Mouse (Mus musculus) heart, postnatal 14 days (tissue): ENCODE measurements around the gene Ring1. TPM values are rescaled to one million over a fixed set of nuclear protein-coding genes. Genes with fewer than 3 reads are reported as not detected.
"Not testable (repeated sequence)": the region's sequence is repeated elsewhere in the genome, so short reads cannot be mapped to it uniquely, and the experiment has no call there.

Experiments used
- DNase-seq, 2 experiments: peaks; one replicate each; pipeline ENCODE4 v3.0.0; 2021 to 2022
- intact Hi-C: fragments of 180-260 bp; cut with DNase I; formaldehyde crosslinking; loops from one replicate; pipeline ENCODE4 v1.15.1; 2025
- total RNA-seq, 2 experiments: library from RNA; stranded (reverse); gene quantifications; 2 replicates each; pipeline ENCODE4 v1.2.3; 2021

The Ring1 gene
- total RNA-seq, 2 experiments from 2014 or later: 12.2 to 14.6 TPM

DNA sequence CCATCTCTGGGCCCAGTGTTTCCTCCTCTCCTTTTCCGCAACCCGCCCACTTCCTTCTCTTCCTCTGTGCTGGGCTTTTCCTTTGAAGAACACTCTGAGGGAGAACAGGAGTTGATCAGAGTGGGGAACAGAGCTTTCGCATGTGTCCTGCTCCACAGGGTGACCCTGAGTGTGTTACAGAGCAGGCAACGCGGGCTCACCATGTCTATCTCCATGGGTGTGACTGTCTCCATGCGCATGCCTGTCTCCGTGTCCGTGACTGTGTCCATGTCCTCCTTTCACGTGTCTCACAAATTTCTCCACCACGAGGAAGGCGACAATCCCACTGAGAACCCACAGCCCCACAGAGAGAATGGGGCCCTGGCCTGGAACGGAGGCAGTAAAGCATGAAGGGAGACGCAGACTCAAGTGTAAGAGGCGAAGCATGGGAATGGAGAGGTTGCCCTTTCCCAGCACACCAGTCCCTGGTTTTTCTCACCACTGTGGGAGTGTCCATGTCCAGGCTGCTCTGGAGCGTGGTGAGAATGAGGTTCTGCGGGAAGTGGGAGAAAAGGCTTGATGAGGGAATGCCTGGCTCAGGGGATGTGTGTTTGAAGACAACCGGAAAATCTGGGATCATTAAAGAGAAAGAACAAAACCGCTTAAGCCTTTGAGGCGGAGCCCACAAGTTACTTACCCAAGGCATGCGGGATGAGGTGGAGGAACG, 5.6 kb upstream of the Ring1 start:
- intact Hi-C loops: loop anchor here (5.0 kb wide), 1 partner anchor 87 kb away; the partner anchor contains the start of gene H2-DMa
- DNase-seq: no peak

DNA sequence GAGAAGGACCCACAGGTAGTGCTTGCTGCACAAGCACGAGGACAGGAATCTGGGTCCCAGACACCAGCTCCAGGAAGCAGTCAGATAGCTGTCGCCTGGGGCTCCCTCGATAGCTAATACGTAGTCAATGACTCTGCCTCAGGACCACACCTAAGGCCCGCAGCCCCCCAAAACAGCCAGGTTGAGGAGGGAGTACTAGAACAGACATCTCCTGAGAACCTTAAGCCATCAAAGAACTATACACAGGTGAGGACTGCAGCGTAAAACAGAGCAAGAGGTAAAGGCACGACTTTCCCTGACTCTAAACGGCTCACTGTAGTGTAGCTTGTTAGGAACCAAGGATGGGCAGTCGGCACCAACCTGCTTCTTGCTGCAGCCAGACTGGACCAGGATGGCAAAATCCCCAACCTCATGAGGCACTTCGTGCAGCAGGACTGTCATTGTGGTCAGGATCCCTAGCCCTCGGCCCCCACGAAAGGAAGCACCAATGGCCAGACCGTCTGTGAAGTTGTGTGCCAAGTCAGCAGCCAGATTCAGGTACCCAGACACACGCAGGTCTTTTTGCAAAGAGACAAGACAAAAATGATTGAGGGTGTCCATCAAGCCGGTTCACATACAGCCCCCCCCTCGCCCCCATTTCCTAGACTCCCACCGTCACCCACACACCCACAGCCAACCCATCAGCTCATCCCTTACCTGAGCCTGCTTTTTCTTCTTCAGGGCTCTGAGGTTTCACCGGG, 4.8 kb upstream of the Ring1 start:
- intact Hi-C loops: no loop called here
- no peak for DNase-seq

DNA sequence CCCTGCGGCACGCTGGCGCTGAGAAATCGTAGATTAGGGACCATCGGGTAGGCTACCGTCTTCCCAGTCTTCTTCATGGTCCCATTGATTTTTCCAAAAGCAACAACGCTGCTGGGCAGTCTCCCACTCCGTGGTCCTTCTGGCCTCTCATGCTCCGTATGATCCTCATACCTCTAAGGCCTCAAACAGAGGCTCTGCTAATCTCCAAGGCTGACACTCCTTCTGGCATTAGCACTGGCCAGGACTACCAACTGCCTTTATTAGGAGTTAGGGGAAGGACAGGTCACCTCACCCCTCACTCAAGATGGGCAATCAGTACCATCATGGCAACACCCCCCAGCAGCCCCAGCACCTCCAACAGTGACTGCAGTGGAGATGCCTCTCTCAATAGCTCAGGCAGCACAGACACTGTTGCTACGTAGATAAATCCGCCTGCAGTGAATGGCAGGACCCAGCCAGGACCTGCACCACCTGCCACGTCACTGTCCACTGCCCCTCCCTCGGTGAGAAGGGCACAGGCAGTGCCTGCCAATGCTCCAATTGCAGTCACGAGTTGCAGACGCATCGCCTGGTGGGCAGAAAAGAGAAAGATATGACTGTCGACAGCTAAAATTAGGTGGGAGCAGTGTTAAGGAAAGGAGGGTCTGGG, 4.1 kb upstream of the Ring1 start:
- intact Hi-C loops: no loop called here
- no peak for DNase-seq

DNA sequence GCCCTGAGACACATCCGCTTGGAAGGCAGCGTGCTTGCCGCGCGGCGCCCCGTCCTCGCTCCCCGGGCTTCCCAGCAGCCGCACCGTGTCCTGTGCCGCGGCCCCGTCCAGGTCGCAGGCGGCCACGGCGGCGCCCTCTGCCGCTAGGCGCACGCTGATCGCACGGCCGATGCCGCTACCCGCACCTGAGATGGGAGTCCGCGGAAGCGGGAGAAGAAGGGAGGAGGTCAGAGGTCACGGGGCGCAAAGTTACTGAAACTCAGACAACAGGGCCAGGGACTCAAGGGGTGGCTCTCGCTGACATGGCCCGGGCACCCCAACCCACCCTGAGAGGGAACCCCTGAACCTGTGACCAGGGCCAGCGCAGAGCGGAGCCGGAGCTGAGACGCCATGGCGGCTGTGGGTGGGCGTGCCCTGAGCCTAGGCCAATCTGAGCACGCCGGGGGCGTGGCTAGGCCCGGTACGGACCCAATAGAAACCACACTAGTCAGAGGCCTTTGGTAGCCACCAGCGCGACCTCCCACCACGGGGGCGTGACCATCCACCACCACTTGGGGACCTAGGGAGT, 3.3 kb upstream of the Ring1 start, which contains the start of gene H2-Ke6:
Gene H2-Ke6, minus strand, starts transcription at position 405 of the 568 bp plus-strand sequence.
- intact Hi-C loops: no loop called here
- peak; percentile 92 to 94 for DNase-seq

DNA sequence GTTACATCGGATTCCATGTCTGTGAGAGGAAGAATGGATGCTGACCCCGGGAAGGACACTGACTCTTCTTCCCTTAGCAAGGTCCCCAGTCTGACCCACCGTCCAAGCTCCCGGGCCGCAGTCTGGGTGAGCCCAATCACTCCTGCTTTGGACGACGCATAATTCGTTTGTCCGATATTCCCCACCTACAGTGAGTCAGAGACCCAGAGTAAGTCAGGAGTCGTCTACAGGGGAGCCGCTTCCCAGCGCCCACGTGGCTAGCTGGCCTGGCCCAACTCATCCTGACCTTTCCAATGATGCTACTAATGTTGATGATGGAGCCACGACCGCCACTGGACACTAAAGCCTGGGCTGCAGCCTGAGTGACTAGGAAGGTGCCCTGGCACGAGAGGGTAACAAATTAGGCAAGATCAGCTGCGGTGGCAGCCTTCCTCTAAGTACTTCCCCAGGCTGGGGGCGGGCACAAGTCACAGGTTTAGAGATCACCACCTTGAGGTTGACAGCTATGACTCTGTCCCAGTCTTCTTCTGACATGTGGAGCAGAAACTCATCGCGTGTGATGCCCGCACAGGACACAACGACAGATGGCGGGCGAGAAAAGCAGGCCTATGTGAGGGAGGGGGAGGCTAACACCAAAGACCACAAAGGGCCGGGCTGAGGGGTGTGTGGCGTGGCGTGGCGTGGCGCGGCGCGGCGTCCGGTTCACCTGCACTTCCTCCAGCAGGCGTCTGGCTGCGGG, 2.6 kb upstream of the Ring1 start:
- intact Hi-C loops: no loop called here
- no peak for DNase-seq

DNA sequence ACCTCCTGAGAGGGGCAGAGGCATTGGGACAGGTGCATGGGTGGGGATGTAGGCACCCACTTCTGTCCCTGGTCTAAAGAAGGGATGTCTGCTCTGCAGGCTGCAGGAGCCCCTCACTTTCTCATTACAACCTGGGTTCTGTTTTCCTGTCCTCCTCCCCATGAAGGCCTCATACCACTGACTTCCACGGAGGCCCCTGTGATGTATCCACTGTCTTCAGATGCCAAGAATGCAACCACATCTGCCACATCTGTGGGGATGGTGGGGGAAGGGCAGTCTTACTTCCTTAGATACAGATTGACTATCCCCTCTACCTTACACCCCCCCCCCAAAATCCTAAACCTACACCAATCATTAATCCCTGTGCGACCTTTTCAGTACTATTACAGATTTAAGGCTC, 1.7 kb upstream of the Ring1 start:
- no peak for DNase-seq
- intact Hi-C loops: no loop called here

DNA sequence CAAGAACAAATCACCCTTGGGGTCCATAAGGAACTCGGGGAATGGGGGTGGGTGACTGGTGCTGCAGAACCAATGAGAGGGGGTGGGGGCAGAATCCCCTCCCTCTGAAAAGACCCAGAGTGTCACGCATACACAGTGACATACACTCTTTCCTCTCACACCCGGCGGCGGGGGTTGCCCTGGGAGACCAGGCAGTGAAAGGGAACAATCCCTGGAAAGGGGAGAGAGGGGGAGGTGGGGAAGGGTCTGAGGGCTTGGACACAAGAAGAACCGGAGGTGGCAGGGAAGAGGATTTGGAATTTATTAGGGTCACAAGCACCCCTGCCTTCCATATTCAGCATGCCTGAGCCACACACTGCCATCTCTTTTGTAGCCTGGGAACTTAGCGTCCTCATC, 1.3 kb upstream of the Ring1 start:
- intact Hi-C loops: no loop called here
- DNase-seq: no peak

DNA sequence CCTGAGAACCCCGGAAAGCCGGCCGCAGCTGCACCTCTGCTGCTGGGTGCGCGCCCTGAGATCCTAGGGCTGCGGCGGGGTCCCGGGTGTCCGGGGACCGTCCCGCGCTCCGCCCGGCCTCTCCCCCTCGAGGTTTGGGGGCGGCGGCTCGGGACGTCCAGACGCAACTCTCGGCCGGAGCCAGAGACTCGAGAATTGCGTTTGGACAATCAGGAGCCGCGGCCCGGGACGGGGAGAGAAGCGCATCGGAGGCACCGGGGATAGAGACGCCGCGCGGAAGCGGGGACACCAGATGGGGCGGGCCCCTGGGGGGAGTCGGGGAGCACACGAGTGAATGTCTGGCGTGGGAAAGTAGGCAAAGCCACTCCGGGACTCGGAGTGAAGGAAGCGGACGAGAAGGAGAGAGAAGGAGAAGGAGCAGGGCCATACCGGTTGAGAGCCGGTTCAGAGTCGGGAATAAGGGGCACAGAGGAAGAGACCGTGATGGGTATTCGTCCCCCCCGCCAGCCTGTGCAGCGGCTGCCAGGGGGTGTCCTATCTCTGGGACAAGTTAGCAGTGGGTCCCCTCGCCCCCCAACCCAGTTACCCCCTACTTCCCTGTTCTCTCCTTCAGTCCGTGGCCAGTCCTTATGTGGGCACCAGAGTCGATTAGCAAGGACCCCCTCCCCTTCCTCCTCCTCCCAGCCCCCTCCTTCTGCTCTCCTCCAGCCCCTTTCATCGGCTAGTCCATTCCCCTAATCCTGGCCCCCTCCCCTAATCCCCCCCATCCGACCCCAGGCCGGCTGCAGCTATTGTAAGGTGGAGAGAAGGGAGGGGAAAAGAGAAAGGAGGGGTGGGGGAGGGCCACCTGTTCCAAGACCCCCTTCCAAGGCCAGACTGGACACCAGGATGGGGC, 628 bp upstream of the Ring1 start:
- intact Hi-C loops: loop anchor here (5.0 kb wide), 1 partner anchor 68 kb away; the partner anchor contains the start of genes Rps18 and Vps52
- DNase-seq: peak in 1 of 2 experiments; percentile 15

DNA sequence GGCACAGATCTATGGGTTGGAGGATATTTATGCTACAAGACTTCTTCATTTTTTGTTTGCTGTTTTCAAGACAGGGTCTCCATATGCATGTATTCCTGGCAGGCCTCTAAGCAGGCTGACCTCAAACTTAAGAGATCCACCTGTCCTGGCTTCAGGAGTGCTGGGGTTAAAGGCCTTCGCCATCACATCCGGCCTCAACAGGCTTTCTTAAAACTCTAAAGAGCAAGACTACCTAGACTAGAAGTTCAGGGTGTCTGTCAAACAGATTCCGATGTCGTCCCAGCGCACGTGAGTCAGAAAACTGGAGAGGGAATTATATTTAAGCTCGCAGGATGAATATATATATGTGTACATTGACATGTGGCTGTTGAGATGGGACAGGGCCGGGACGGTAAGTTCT, 802 bp downstream of the Ring1 start:
- no peak for DNase-seq

DNA sequence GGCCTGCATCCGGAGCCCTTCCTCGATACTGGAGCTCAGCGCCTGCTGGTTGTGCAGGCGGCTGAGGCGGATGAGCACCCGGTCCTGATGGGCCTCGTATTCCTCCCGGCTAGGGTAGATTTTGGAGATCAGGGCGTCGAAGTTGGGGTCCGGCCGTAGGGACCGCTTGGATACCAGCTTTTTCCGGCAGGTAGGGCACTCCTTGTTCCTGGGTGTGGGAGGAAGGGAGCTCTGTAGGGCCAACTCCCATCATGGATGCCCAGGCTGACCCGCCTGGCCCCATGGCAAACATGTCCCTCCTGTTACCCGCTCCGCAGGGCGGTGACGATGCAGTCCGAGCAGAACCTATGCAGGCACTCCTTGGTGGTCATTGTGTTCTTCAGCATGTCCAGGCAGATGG, 1.5 kb downstream of the Ring1 start:
- intact Hi-C loops: loop anchor here (5.0 kb wide), 1 partner anchor 66 kb away; the partner anchor contains the start of genes Rps18 and Vps52
- no peak for DNase-seq

More for the DNA sequence above, 802 bp downstream of the Ring1 start:
- intact Hi-C loops: loop anchor here (5.0 kb wide), 1 partner anchor 66 kb away; the partner anchor contains the start of genes Rps18 and Vps52

DNA sequence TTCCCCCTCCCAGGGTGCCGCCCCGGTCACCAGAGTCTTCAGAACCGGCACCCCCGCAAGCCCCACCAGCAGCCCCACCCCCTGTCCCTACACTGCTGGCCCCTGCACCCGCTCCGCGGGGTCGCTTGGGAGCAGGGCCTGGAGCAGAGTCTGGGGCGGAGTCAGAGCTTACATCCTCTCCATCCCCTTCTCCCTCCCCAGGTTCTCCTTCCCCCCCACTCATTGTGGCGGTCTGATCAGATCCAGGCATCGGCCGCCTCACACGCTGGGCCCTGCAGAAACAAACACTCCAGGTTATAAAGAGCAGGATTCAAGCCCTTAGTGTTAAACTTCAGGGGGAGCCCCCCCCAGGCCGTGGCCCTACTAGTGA, 2.1 kb downstream of the Ring1 start:
- no peak for DNase-seq
- intact Hi-C loops: loop anchor here (5.0 kb wide), 1 partner anchor 65 kb away; the partner anchor contains the start of genes Rps18 and Vps52

DNA sequence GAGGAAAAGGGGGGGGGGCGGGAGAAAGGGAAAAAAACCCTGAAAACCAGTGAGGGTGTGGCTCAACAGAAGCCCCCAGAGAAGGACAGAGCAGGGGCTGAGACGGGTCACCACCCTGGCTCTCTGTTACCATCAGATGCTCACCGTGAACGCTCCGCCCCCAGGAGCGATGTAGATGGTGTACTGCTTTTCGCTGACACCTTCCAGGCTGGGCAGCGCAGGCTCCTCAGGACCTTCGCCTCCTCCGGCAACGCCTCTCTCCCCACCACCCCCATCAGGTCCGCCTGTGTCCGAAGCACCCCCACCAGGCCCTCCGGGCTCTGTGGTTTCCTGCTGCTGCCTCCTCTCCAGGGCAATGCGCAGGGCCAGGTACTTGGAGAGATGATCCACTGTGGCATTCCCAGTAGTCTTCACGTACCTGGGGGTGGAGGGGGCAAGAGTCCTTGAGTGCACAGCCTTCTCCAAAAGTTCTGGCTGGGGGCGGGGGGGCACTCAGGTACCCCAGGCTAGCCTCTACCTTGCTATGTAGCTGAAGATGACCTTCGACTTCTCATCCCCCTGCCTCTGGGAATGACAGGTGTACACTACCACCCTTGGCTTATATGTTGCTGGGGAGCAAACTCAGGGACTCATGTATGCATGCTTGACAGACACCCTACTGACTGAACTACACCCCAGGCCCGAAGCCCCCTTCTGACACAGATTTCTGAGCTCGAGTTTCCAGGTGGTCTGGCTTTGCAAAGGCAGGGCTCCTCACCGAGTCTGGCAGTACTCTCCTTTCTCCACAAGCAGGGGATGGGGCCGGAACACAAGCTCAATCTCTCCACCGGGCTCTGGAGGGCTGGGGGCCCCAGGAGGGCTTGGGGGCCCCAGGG, 2.7 kb downstream of the Ring1 start:
- DNase-seq: no peak
- intact Hi-C loops: loop anchor here (5.0 kb wide), 1 partner anchor 64 kb away; the partner anchor contains the start of genes Rps18 and Vps52

DNA sequence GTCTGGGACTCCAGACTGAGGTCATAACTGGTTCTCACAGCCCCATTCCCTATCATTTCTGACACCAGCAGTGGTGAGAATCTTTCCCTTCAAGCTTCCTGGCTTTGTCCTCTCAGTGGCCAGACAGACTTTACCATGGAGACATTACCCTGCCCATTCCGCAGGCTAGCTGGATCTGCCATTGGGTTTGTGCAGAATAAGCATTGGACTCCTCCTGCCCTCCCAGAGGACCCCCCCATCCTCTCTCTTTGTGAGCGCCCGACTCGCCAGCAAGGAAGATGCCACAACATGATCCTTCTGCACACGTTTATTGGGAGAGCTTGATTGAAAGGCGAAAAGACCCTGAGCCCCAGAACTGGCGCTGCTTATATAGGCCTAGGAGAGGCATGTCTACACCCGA, 11.0 kb downstream of the Ring1 start:
- DNase-seq: no peak
- intact Hi-C loops: no loop called here

DNA sequence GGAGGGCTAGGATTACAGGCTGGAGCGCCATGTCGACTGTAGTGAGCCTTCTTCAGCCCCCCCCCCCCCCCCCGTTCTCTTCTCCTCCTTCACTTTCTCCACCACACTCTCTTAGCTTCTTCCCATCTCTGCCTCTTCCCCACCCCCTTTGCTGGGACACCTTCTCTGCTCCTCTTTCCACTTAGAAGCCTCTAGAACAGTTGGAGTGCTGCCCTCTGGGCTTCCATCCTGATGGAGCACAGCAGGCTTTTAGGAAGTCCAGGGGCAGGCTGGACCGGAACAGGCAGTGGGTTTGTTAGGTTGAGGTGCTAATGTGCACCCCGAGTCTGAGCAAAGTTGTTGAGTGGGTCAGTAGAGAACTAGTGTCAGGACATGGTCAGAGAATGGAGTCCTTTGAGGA, 14.3 kb downstream of the Ring1 start:
- intact Hi-C loops: no loop called here
- DNase-seq: no peak

DNA sequence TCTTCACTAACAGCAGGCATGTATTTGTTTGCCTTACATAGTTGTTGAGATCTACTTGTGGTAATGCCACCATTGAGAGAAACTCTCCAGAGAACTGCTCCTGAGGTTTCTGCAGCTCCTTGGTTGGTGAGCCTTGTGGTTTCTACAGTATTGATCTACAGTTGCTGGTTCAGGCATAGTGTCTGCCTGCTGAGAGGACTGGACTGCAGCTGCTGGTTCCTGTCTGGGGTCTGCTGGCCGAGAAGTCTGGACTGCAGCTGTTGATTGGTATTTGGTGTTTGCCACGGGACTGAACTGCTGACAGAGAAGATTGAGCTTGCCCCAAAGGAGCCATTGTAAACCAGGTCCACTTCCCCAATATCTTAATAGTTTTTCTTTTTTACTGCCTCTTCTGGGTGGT, 17.9 kb downstream of the Ring1 start:
- intact Hi-C loops: no loop called here
- no peak for DNase-seq

DNA sequence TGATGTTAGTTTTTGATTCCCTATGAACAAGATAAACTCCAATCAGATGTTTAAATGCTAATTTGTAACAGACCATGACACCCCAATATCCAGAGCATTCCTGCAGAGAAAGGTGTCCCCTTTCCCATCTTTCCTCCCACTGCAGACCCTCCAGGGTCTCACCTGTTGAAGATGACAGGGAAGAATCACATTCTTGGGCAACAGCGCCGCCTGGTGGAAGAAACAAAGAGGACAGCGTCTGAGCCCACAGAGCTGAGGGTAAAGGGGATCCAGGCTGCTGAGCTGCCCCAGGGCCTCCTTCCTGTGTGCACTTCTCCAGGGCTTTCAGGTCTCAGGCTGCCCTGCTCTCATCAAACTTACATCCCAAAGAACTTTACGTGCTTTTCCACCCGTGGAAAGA, 21.1 kb downstream of the Ring1 start:
- DNase-seq: peak in 1 of 2 experiments; percentile 48
- intact Hi-C loops: loop anchor here (5.0 kb wide), 1 partner anchor 36 kb away; no protein-coding TSS in a partner anchor

DNA sequence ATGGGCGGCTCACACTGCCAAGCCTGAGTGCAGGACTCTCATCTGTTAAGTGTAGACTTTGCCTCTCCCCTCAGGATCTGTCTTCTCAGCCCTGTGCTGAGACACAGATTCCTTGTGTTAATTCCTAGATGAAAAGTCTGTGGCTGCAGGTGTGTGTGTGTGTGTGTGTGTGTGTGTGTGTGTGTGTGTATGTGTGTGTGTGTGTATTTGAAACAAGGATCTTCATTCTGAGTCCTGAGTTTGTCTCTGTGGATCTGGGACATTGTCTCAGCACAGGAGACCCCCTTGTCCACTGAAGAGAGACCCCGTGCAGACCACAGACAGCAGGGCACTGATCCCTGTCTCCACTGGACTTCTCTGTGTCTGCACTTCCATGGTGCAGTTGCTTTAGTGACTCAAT, 23.7 kb downstream of the Ring1 start:
- DNase-seq: not testable (repeated sequence)

DNA sequence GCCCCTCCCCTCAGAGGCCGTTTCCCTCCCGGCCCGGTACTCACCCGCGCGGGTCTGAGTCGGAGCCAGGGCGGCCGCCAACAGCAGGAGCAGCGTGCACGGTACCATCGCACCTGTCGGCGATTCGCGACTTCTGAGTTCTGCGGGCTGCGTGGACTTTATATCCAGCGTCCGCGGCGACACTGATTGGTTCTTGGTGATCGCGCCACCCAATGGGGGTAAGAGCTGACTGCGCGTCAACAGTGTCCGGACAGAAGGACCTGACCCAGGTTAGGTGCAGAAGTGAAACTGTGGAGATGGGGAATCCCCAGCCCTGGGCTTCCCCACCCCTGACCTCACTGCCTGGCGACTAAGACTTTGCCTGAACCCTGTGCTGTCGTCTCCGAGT, 24.3 kb downstream of the Ring1 start, which contains the start of gene H2-K1:
Gene H2-K1, minus strand, starts transcription at position 198 of the 388 bp plus-strand sequence.
- intact Hi-C loops: loop anchor here (5.0 kb wide), 1 partner anchor 33 kb away; no protein-coding TSS in a partner anchor
- DNase-seq: peak; percentile 87 to 92

More for the DNA sequence above, 23.7 kb downstream of the Ring1 start:
- intact Hi-C loops: loop anchor here (5.0 kb wide), 1 partner anchor 33 kb away; no protein-coding TSS in a partner anchor
